Mouse (Mus musculus) limb, embryonic 14.5 days (tissue): ENCODE measurements around the gene Tcf7. TPM values are rescaled to one million over a fixed set of nuclear protein-coding genes. Genes with fewer than 3 reads are reported as not detected.

ENCODE experiments used
- ATAC-seq: fragments of 200-750 bp; cut with Nextera tagmentation; 2 replicates; pipeline ENCODE4 v1.8.0; 2017; ENCODE audit warnings: low read depth, moderate number of reproducible peaks, moderate TSS enrichment; ENCODE audit not compliant: low FRiP score
- DNase-seq: peaks from one replicate; pipeline ENCODE4 v3.0.0-alpha.2; 2015; ENCODE audit warnings: low spot score
- H3K27ac ChIP-seq: fragments of 300-500 bp; sonication (generic); replicated peaks from 2 replicates; pipeline ENCODE4 v1.5.1; 2014; ENCODE audit warnings: low read depth, mild to moderate bottlenecking, low read length, moderate library complexity, mixed read lengths
- H3K27me3 ChIP-seq: fragments of 300-500 bp; sonication (generic); 2 replicates; pipeline ENCODE4 v1.6.1; 2014; ENCODE audit warnings: low read length, mixed read lengths; ENCODE audit not compliant: control insufficient read depth, insufficient read depth
- H3K36me3 ChIP-seq: fragments of 300-500 bp; sonication (generic); 2 replicates; pipeline ENCODE4 v1.6.1; 2014; ENCODE audit warnings: mild to moderate bottlenecking, low read length, moderate library complexity, mixed read lengths; ENCODE audit not compliant: control insufficient read depth, insufficient read depth
- H3K4me1 ChIP-seq: fragments of 300-500 bp; sonication (generic); 2 replicates; pipeline ENCODE4 v1.6.1; 2014; ENCODE audit warnings: antibody characterized with exemption, low read length, mixed read lengths; ENCODE audit not compliant: control insufficient read depth, insufficient read depth
- H3K4me2 ChIP-seq: fragments of 300-500 bp; sonication (generic); replicated peaks from 2 replicates; pipeline ENCODE4 v1.6.1; 2014; ENCODE audit warnings: low read depth, mild to moderate bottlenecking, low read length, moderate library complexity; ENCODE audit not compliant: severe bottlenecking
- H3K4me3 ChIP-seq: fragments of 300-500 bp; sonication (generic); replicated peaks from 2 replicates; pipeline ENCODE4 v1.5.1; 2014; ENCODE audit warnings: low read length
- H3K9ac ChIP-seq: fragments of 300-500 bp; sonication (generic); 2 replicates; pipeline ENCODE4 v1.6.1; 2014; ENCODE audit warnings: mild to moderate bottlenecking, low read depth, low read length, moderate library complexity; ENCODE audit not compliant: severe bottlenecking
- H3K9me3 ChIP-seq: fragments of 300-500 bp; sonication (generic); 2 replicates; pipeline ENCODE4 v1.6.1; 2016; ENCODE audit warnings: low read length; ENCODE audit not compliant: control insufficient read depth
- POLR2A ChIP-seq: fragments of 200-500 bp; IDR thresholded peaks from 2 replicates; pipeline ENCODE4 v1.8.0; 2012; ENCODE audit warnings: inconsistent platforms, mild to moderate bottlenecking, moderate library complexity, borderline replicate concordance; ENCODE audit not compliant: insufficient read depth, insufficient read length; ENCODE audit errors: extremely low read depth
- WGBS: fragments of 180-500 bp; shearing (Covaris S2); extraction: QIAGEN DNeasy Blood & Tissue Kit; methylation state at CpG from one replicate; pipeline ENCODE4 v1.1.7; 2014; 5-methylcytosine and 5-hydroxymethylcytosine counted together
- polyA plus RNA-seq, 2 experiments: library from polyadenylated mRNA; depleted of rRNA in 1 of 2; stranded (reverse) in 1 of 2; unstranded in 1 of 2; fragments of >200 nt; fragmentation: Nextera tagmentation in 1 of 2; extraction: Ambion mirVana in 1 of 2; gene quantifications; 2 replicates each; pipeline versions ENCODE4 v1.2.1 to v1.2.3; 2012 to 2014

The Tcf7 gene
- polyA plus RNA-seq, 2 experiments = 13.2 to 14.0 TPM

GRCm38 (mm10) chr11:52258711-52259110 is 24.1 kb downstream of the Tcf7 start:
- Histone ChIP-seq H3K4me1 (no peaks in the 10 kb centered on the region), H3K9me3 (no peaks in the 10 kb centered on the region), H3K4me2 (no peak overlapping the region), H3K4me3 (no peak overlapping the region), H3K36me3 (no peaks in the 10 kb centered on the region), H3K9ac (no peak overlapping the region), H3K27ac (no peak overlapping the region), H3K27me3 (no peaks in the 10 kb centered on the region)
- ATAC-seq (no peak), DNase-seq (no peak)
- 68% methylated on average over 5 of the region's 5 CpGs for WGBS
- no peak for TF ChIP-seq POLR2A

- Histone ChIP-seq H3K36me3 (no peaks in the 10 kb centered on the region), H3K27me3 (no peaks in the 10 kb centered on the region), H3K4me1 (no peaks in the 10 kb centered on the region), H3K9ac (no peak overlapping the region), H3K4me2 (no peak overlapping the region), H3K27ac (no peak overlapping the region), H3K9me3 (no peaks in the 10 kb centered on the region), H3K4me3 (no peak overlapping the region)
- WGBS = 91% methylated on average over 3 of the region's 3 CpGs
- ATAC-seq = no peak
- no peak for DNase-seq
- TF ChIP-seq POLR2A = no peak
Observed at GRCm38 (mm10) chr11:52257376-52257775, 25.4 kb downstream of the Tcf7 start.

- Histone ChIP-seq H3K36me3 (peaks cover 9% of the 10 kb centered on the region; the same call in 1 of the 2 replicates), H3K9me3 (no peaks in the 10 kb centered on the region), H3K4me2 (no peak overlapping the region), H3K9ac (no peak overlapping the region), H3K4me3 (no peak overlapping the region), H3K4me1 (no peaks in the 10 kb centered on the region), H3K27ac (no peak overlapping the region), H3K27me3 (no peaks in the 10 kb centered on the region)
- DNase-seq (no peak), ATAC-seq (no peak)
- WGBS = 87% methylated on average over 8 of the region's 8 CpGs
- no peak for TF ChIP-seq POLR2A
Observed at GRCm38 (mm10) chr11:52255077-52255476, 27.7 kb downstream of the Tcf7 start.

- H3K27ac ChIP-seq = no peak overlapping the region
- peak; percentile 69 for ATAC-seq
- no peak for TF ChIP-seq POLR2A
Observed at GRCm38 (mm10) chr11:52253674-52254375, 29.0 kb downstream of the Tcf7 start.

GRCm38 (mm10) chr11:52252692-52253091 is 30.1 kb downstream of the Tcf7 start:
- Histone ChIP-seq H3K9me3 (no peaks in the 10 kb centered on the region), H3K4me3 (no peak overlapping the region), H3K9ac (no peak overlapping the region), H3K36me3 (peaks cover 28% of the 10 kb centered on the region; the same call in 1 of the 2 replicates), H3K27me3 (no peaks in the 10 kb centered on the region), H3K4me1 (no peaks in the 10 kb centered on the region), H3K4me2 (no peak overlapping the region), H3K27ac (no peak overlapping the region)
- TF ChIP-seq POLR2A = no peak
- DNase-seq (no peak), ATAC-seq (no peak)
- 88% methylated on average over 1 of the region's 1 CpGs for WGBS

More at GRCm38 (mm10) chr11:52253674-52254375, 29.0 kb downstream of the Tcf7 start:
- WGBS = 69% methylated on average over 11 of the region's 11 CpGs
- H3K4me3 ChIP-seq = no peak overlapping the region
- peaks cover 19% of the 10 kb centered on the region; the same call in 1 of the 2 replicates for H3K36me3 ChIP-seq
- no peaks in the 10 kb centered on the region for H3K4me1 ChIP-seq
- no peaks in the 10 kb centered on the region for H3K9me3 ChIP-seq
- DNase-seq = peak; percentile 80
- no peak overlapping the region for H3K4me2 ChIP-seq
- H3K27me3 ChIP-seq = no peaks in the 10 kb centered on the region
- H3K9ac ChIP-seq = no peak overlapping the region
